Mouse (Mus musculus): ENCODE results near the gene Adamtsl2. TPM values are rescaled to one million over a fixed set of nuclear protein-coding genes. Genes with fewer than 3 reads are reported as not detected.

Gene Adamtsl2
- polyA plus RNA-seq, 1 experiment: 0.04 TPM

- Histone ChIP-seq H3K79me2 (ENCODE audit: control insufficient read depth, insufficient read depth) (no peaks in the 10 kb centered on the region), H3K79me3 (ENCODE audit: low read depth) (no peaks in the 10 kb centered on the region), H3ac (ENCODE audit: control insufficient read depth, insufficient read length, low read depth) (no peak overlapping the region), H3K27me3 (ENCODE audit: control insufficient read depth, insufficient read depth, insufficient read length) (peaks cover 67% of the 10 kb centered on the region), H3K4me3 (ENCODE audit: insufficient read depth, poor library complexity, severe bottlenecking) (no peak overlapping the region), H3K36me3 (ENCODE audit: control insufficient read depth, insufficient read depth) (no peaks in the 10 kb centered on the region)
- TF ChIP-seq CTCF (IDR thresholded peaks at IDR 0.05; ENCODE audit: control insufficient read depth, insufficient read depth, insufficient read length) (no peak), CEBPB (IDR thresholded peaks at IDR 0.05; ENCODE audit: low read depth) (no peak), MYOG (IDR thresholded peaks at IDR 0.05; ENCODE audit: control insufficient read depth, extremely low read depth, insufficient read length) (no peak), USF1 (IDR thresholded peaks at IDR 0.05; ENCODE audit: low read depth) (no peak), MAX (IDR thresholded peaks at IDR 0.05) (no peak), MYOD1 (IDR thresholded peaks at IDR 0.05; ENCODE audit: control insufficient read depth, insufficient read length, low read depth) (no peak), FOSL1 (IDR thresholded peaks at IDR 0.05; ENCODE audit: insufficient read depth, low read length, poor library complexity, severe bottlenecking) (no peak)
Observed at GRCm38 (mm10) chr2:27121626-27122355, 42.6 kb downstream of the Adamtsl2 start.

- H3K79me3 ChIP-seq (ENCODE audit: low read depth): no peaks in the 10 kb centered on the region
- H3K79me2 ChIP-seq (ENCODE audit: control insufficient read depth, insufficient read depth): no peaks in the 10 kb centered on the region
- no peak overlapping the region for H3ac ChIP-seq (ENCODE audit: control insufficient read depth, insufficient read length, low read depth)
- no peak for TF ChIP-seq FOSL1 (IDR thresholded peaks at IDR 0.05; ENCODE audit: insufficient read depth, low read length, poor library complexity, severe bottlenecking)
- no peak for TF ChIP-seq CTCF (IDR thresholded peaks at IDR 0.05; ENCODE audit: control insufficient read depth, insufficient read depth, insufficient read length)
- no peak for TF ChIP-seq CEBPB (IDR thresholded peaks at IDR 0.05; ENCODE audit: low read depth)
- no peak for TF ChIP-seq MAX (IDR thresholded peaks at IDR 0.05)
- TF ChIP-seq MYOD1 (IDR thresholded peaks at IDR 0.05; ENCODE audit: control insufficient read depth, insufficient read length, low read depth): no peak
- TF ChIP-seq USF1 (IDR thresholded peaks at IDR 0.05; ENCODE audit: low read depth): no peak
- no peak for TF ChIP-seq MYOG (IDR thresholded peaks at IDR 0.05; ENCODE audit: control insufficient read depth, extremely low read depth, insufficient read length)
- H3K4me3 ChIP-seq (ENCODE audit: insufficient read depth, poor library complexity, severe bottlenecking): no peak overlapping the region
- peaks cover 68% of the 10 kb centered on the region for H3K27me3 ChIP-seq (ENCODE audit: control insufficient read depth, insufficient read depth, insufficient read length)
- no peaks in the 10 kb centered on the region for H3K36me3 ChIP-seq (ENCODE audit: control insufficient read depth, insufficient read depth)
Observed at GRCm38 (mm10) chr2:27122578-27122977, 43.4 kb downstream of the Adamtsl2 start.

- Histone ChIP-seq H3K36me3 (ENCODE audit: control insufficient read depth, insufficient read depth) (no peaks in the 10 kb centered on the region), H3K79me3 (ENCODE audit: low read depth) (no peaks in the 10 kb centered on the region), H3K79me2 (ENCODE audit: control insufficient read depth, insufficient read depth) (no peaks in the 10 kb centered on the region), H3K27me3 (ENCODE audit: control insufficient read depth, insufficient read depth, insufficient read length) (peaks cover 62% of the 10 kb centered on the region), H3ac (ENCODE audit: control insufficient read depth, insufficient read length, low read depth) (no peak overlapping the region), H3K4me3 (ENCODE audit: insufficient read depth, poor library complexity, severe bottlenecking) (no peak overlapping the region)
- no peak for TF ChIP-seq CTCF (IDR thresholded peaks at IDR 0.05; ENCODE audit: control insufficient read depth, insufficient read depth, insufficient read length)
- no peak for TF ChIP-seq USF1 (IDR thresholded peaks at IDR 0.05; ENCODE audit: low read depth)
- TF ChIP-seq CEBPB (IDR thresholded peaks at IDR 0.05; ENCODE audit: low read depth): no peak
- TF ChIP-seq MAX (IDR thresholded peaks at IDR 0.05): no peak
- TF ChIP-seq MYOD1 (IDR thresholded peaks at IDR 0.05; ENCODE audit: control insufficient read depth, insufficient read length, low read depth): no peak
- TF ChIP-seq MYOG (IDR thresholded peaks at IDR 0.05; ENCODE audit: control insufficient read depth, extremely low read depth, insufficient read length): no peak
- no peak for TF ChIP-seq FOSL1 (IDR thresholded peaks at IDR 0.05; ENCODE audit: insufficient read depth, low read length, poor library complexity, severe bottlenecking)
Observed at GRCm38 (mm10) chr2:27123121-27123520, 43.9 kb downstream of the Adamtsl2 start.

GRCm38 (mm10) chr2:27125979-27126378, 46.8 kb downstream of the Adamtsl2 start:
- Histone ChIP-seq H3K79me2 (ENCODE audit: control insufficient read depth, insufficient read depth) (no peaks in the 10 kb centered on the region), H3K79me3 (ENCODE audit: low read depth) (no peaks in the 10 kb centered on the region), H3K27me3 (ENCODE audit: control insufficient read depth, insufficient read depth, insufficient read length) (peaks cover 48% of the 10 kb centered on the region), H3ac (ENCODE audit: control insufficient read depth, insufficient read length, low read depth) (no peak overlapping the region), H3K4me3 (ENCODE audit: insufficient read depth, poor library complexity, severe bottlenecking) (no peak overlapping the region), H3K36me3 (ENCODE audit: control insufficient read depth, insufficient read depth) (no peaks in the 10 kb centered on the region)
- TF ChIP-seq CTCF (IDR thresholded peaks at IDR 0.05; ENCODE audit: control insufficient read depth, insufficient read depth, insufficient read length) (peak; percentile 63), MAX (IDR thresholded peaks at IDR 0.05) (no peak)

GRCm38 (mm10) chr2:27126496-27126895, 47.3 kb downstream of the Adamtsl2 start:
- peaks cover 48% of the 10 kb centered on the region for H3K27me3 ChIP-seq (ENCODE audit: control insufficient read depth, insufficient read depth, insufficient read length)
- no peaks in the 10 kb centered on the region for H3K79me3 ChIP-seq (ENCODE audit: low read depth)
- H3K79me2 ChIP-seq (ENCODE audit: control insufficient read depth, insufficient read depth): no peaks in the 10 kb centered on the region
- H3ac ChIP-seq (ENCODE audit: control insufficient read depth, insufficient read length, low read depth): no peak overlapping the region
- H3K36me3 ChIP-seq (ENCODE audit: control insufficient read depth, insufficient read depth): no peaks in the 10 kb centered on the region
- no peak overlapping the region for H3K4me3 ChIP-seq (ENCODE audit: insufficient read depth, poor library complexity, severe bottlenecking)
- TF ChIP-seq MYOG (IDR thresholded peaks at IDR 0.05; ENCODE audit: control insufficient read depth, extremely low read depth, insufficient read length): no peak
- TF ChIP-seq MAX (IDR thresholded peaks at IDR 0.05): no peak
- TF ChIP-seq FOSL1 (IDR thresholded peaks at IDR 0.05; ENCODE audit: insufficient read depth, low read length, poor library complexity, severe bottlenecking): no peak
- no peak for TF ChIP-seq MYOD1 (IDR thresholded peaks at IDR 0.05; ENCODE audit: control insufficient read depth, insufficient read length, low read depth)
- TF ChIP-seq CTCF (IDR thresholded peaks at IDR 0.05; ENCODE audit: control insufficient read depth, insufficient read depth, insufficient read length): no peak
- TF ChIP-seq USF1 (IDR thresholded peaks at IDR 0.05; ENCODE audit: low read depth): no peak
- no peak for TF ChIP-seq CEBPB (IDR thresholded peaks at IDR 0.05; ENCODE audit: low read depth)

GRCm38 (mm10) chr2:27128990-27129389, 49.8 kb downstream of the Adamtsl2 start:
- Histone ChIP-seq H3K4me3 (ENCODE audit: insufficient read depth, poor library complexity, severe bottlenecking) (no peak overlapping the region), H3K79me2 (ENCODE audit: control insufficient read depth, insufficient read depth) (no peaks in the 10 kb centered on the region), H3K79me3 (ENCODE audit: low read depth) (no peaks in the 10 kb centered on the region), H3K36me3 (ENCODE audit: control insufficient read depth, insufficient read depth) (no peaks in the 10 kb centered on the region), H3K27me3 (ENCODE audit: control insufficient read depth, insufficient read depth, insufficient read length) (peaks cover 39% of the 10 kb centered on the region), H3ac (ENCODE audit: control insufficient read depth, insufficient read length, low read depth) (no peak overlapping the region)
- TF ChIP-seq MAX (IDR thresholded peaks at IDR 0.05) (no peak), MYOD1 (IDR thresholded peaks at IDR 0.05; ENCODE audit: control insufficient read depth, insufficient read length, low read depth) (no peak), USF1 (IDR thresholded peaks at IDR 0.05; ENCODE audit: low read depth) (no peak), FOSL1 (IDR thresholded peaks at IDR 0.05; ENCODE audit: insufficient read depth, low read length, poor library complexity, severe bottlenecking) (no peak), CEBPB (IDR thresholded peaks at IDR 0.05; ENCODE audit: low read depth) (no peak), CTCF (IDR thresholded peaks at IDR 0.05; ENCODE audit: control insufficient read depth, insufficient read depth, insufficient read length) (no peak), MYOG (IDR thresholded peaks at IDR 0.05; ENCODE audit: control insufficient read depth, extremely low read depth, insufficient read length) (no peak)
